Mouse (Mus musculus) liver, embryonic 14.5 days (tissue): ENCODE measurements around the gene Caskin2.

Source experiments
- CTCF ChIP-seq: IDR thresholded peaks from 2 replicates; pipeline ENCODE4 v1.5.1; 2016; ENCODE audit warnings: antibody characterized with exemption, low read depth, control low read depth
- EP300 ChIP-seq: IDR thresholded peaks from 2 replicates; pipeline ENCODE4 v1.6.1; 2016; ENCODE audit warnings: antibody characterized with exemption, low read depth

DNA sequence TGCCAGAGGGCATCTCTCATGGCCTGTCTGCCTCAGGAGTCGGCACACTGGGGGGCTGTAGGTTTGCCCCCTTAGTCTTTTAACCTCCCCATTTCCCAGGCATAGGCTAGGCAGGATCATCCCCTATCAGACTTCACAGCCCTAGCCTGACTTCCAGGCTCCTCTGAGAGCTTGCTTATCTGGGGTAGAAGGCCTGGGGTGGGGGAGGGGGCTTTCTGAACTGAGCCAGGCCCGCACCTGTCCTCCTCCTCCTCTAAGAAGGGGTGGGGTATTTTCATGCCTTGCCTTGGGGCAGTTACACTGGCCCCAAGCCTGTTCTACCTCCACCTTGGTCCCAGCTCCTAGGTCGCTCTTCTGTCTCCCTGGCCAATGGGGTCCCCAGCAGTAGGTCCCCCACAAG lies 18.1 kb upstream of the Caskin2 start:
- TF ChIP-seq CTCF (no peak), EP300 (peak; percentile 22; the same call in 1 of the 2 replicates)
